Mouse (Mus musculus): ENCODE measurements around the gene Fau. TPM values are rescaled to one million over a fixed set of nuclear protein-coding genes. Genes with fewer than 3 reads are reported as not detected.
A peak's percentile ranks its signal among the peaks of the same experiment; 100 is the strongest.

Gene Fau
- polyA plus RNA-seq, 1 experiment from 2014 or later = 749 TPM

DNA sequence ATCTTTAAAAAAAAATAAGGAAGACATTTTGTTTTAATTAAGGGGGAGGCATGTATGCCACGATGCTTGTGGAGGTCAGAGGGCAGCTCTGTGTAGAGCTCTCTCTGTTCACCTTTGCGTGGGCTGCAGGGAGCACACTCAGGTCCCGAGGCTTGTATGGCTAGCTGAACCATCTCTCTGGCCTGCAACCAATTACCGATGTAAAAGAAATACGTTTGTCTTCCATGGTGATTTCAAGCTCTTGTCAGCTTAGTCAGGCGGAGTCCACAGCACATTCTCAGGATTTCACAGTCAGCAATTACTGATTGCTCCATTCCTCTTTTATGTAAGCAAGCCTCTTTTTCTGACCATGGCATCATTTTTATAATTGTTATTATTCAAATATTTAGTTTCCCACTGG is 43.5 kb downstream of the Fau start:
- Histone ChIP-seq H3K27me3 (ENCODE audit: control insufficient read depth, insufficient read depth, low read length) (no peaks in the 10 kb centered on the region), H3K9ac (ENCODE audit: low read depth, low read length) (no peak overlapping the region), H3K36me3 (ENCODE audit: control insufficient read depth, insufficient read depth, low read length) (no peaks in the 10 kb centered on the region), H3K9me3 (ENCODE audit: control insufficient read depth, low read length) (no peaks in the 10 kb centered on the region), H3K27ac (ENCODE audit: low read depth, low read length) (no peak overlapping the region), H3K4me1 (replicated peaks; ENCODE audit: control insufficient read depth, insufficient read depth, low read length) (no peaks in the 10 kb centered on the region), H3K4me3 (ENCODE audit: low read depth, low read length) (no peak overlapping the region), H3K4me2 (replicated peaks; ENCODE audit: low read depth, low read length) (no peak overlapping the region)
- DNase-seq (ENCODE audit: low spot score) (no peak), ATAC-seq (ENCODE audit: low FRiP score) (no peak)
- 54% methylated on average over 6 of the region's 6 CpGs for WGBS

GRCm38 (mm10) chr19:6102169-6102853 is 44.7 kb downstream of the Fau start:
- H3K4me3 ChIP-seq (ENCODE audit: low read depth, low read length) = no peak overlapping the region
- H3K9me3 ChIP-seq (ENCODE audit: control insufficient read depth, low read length) = no peaks in the 10 kb centered on the region
- 0 out of 2 replicates have a peak overlapping the region, but pooled peaks have one; percentile 7 for H3K9ac ChIP-seq (ENCODE audit: low read depth, low read length)
- no peak overlapping the region for H3K4me2 ChIP-seq (replicated peaks; ENCODE audit: low read depth, low read length)
- DNase-seq (ENCODE audit: low spot score) (no peak), ATAC-seq (ENCODE audit: low FRiP score) (no peak)
- no peak overlapping the region for H3K27ac ChIP-seq (ENCODE audit: low read depth, low read length)
- WGBS = 80% methylated on average over 6 of the region's 6 CpGs
- no peaks in the 10 kb centered on the region for H3K4me1 ChIP-seq (replicated peaks; ENCODE audit: control insufficient read depth, insufficient read depth, low read length)
- H3K36me3 ChIP-seq (ENCODE audit: control insufficient read depth, insufficient read depth, low read length) = no peaks in the 10 kb centered on the region
- H3K27me3 ChIP-seq (ENCODE audit: control insufficient read depth, insufficient read depth, low read length) = no peaks in the 10 kb centered on the region

DNA sequence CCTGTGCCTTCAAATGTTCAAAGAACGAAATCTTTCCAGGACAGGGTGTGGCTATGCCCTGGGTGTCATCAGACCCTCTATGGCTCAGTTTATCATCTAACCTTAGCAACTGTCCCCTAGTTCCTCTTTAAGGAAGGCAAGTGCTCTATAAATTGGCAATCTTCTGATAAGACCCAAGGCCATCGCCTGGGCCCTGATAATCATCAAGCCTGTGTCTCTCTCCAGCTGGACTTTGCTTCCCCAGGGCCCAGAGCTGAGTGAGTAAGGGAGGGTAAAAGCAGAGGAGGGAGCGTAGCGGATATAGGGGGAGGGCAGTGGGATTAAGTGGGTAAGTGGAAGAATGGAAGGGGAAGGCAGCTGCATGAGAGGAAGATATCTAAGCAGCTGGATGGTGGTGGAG is 46.8 kb downstream of the Fau start:
- WGBS = 91% methylated on average over 4 of the region's 4 CpGs
- no peak overlapping the region; the same call in 1 of the 2 replicates for H3K9ac ChIP-seq (ENCODE audit: low read depth, low read length)
- no peaks in the 10 kb centered on the region for H3K36me3 ChIP-seq (ENCODE audit: control insufficient read depth, insufficient read depth, low read length)

DNA sequence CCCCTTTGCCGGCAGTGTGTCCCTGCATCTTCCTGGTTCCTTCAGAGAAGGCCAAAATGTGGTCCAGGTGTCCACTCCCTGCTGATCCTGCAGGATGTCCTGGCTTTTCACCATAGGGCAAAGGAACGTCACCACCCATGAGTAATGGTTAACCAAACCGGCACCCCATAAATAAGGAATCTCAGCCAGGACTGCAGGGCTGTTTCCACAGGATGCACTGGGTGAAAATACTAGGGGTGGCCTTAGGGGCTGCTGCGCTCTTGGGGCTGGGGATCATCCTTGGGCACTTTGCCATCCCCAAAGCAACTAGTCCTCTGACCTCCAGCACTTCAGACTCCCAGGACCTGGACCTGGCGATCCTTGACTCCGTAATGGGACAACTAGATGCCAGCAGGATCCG is 47.9 kb downstream of the Fau start, which contains the start of gene Naaladl1:
Naaladl1 (plus strand) TSS at position 197 of the 400 bp plus-strand sequence.
- Histone ChIP-seq H3K4me3 (ENCODE audit: low read depth, low read length) (no peak within 1 kb of the TSS), H3K27ac (ENCODE audit: low read depth, low read length) (no peak within 1 kb of the TSS), H3K4me1 (replicated peaks; ENCODE audit: control insufficient read depth, insufficient read depth, low read length) (no peaks in the 10 kb centered on the region), H3K9me3 (ENCODE audit: control insufficient read depth, low read length) (no peaks in the 10 kb centered on the region), H3K4me2 (replicated peaks; ENCODE audit: low read depth, low read length) (no peak within 1 kb of the TSS), H3K27me3 (ENCODE audit: control insufficient read depth, insufficient read depth, low read length) (no peaks in the 10 kb centered on the region), H3K9ac (ENCODE audit: low read depth, low read length) (no peak within 1 kb of the TSS), H3K36me3 (ENCODE audit: control insufficient read depth, insufficient read depth, low read length) (no peaks in the 10 kb centered on the region)
- DNase-seq (ENCODE audit: low spot score) (no peak), ATAC-seq (ENCODE audit: low FRiP score) (no peak)
- 85% methylated on average over 7 of the region's 7 CpGs for WGBS

More for the DNA sequence above, 46.8 kb downstream of the Fau start:
- no peak overlapping the region for H3K27ac ChIP-seq (ENCODE audit: low read depth, low read length)
- H3K4me2 ChIP-seq (replicated peaks; ENCODE audit: low read depth, low read length) = no peak overlapping the region
- no peak for ATAC-seq (ENCODE audit: low FRiP score)
- DNase-seq (ENCODE audit: low spot score) = no peak
- H3K4me1 ChIP-seq (replicated peaks; ENCODE audit: control insufficient read depth, insufficient read depth, low read length) = no peaks in the 10 kb centered on the region
- H3K27me3 ChIP-seq (ENCODE audit: control insufficient read depth, insufficient read depth, low read length) = no peaks in the 10 kb centered on the region
- no peaks in the 10 kb centered on the region for H3K9me3 ChIP-seq (ENCODE audit: control insufficient read depth, low read length)
- H3K4me3 ChIP-seq (ENCODE audit: low read depth, low read length) = no peak overlapping the region

Other genes starting within 250 kb of the Fau start
- 14.9 and 15.8 TPM in 2 replicates for gene Frmd8, start 182.6 kb upstream of the Fau start, polyA plus RNA-seq (2014; fragmentation: Nextera tagmentation; extraction: Ambion mirVana)
- gene Slc25a45, start 180.0 kb upstream of the Fau start, polyA plus RNA-seq (2014; fragmentation: Nextera tagmentation; extraction: Ambion mirVana) = 1.0 and 1.1 TPM in 2 replicates
- gene Tigd3, start 163.7 kb upstream of the Fau start, polyA plus RNA-seq (2014; fragmentation: Nextera tagmentation; extraction: Ambion mirVana) = 7.0 and 7.5 TPM in 2 replicates
- gene Dpf2, start 144.8 kb upstream of the Fau start, polyA plus RNA-seq (2014; fragmentation: Nextera tagmentation; extraction: Ambion mirVana) = 154 and 171 TPM in 2 replicates
- 3.4 TPM in 2 replicates for gene Cdc42ep2, start 133.0 kb upstream of the Fau start, polyA plus RNA-seq (2014; fragmentation: Nextera tagmentation; extraction: Ambion mirVana)
- gene Pola2, start 93.6 kb upstream of the Fau start, polyA plus RNA-seq (2014; fragmentation: Nextera tagmentation; extraction: Ambion mirVana) = 67.7 and 68.3 TPM in 2 replicates
- not detected in 2 replicates for gene Slc22a20, start 71.7 kb upstream of the Fau start, polyA plus RNA-seq (2014; fragmentation: Nextera tagmentation; extraction: Ambion mirVana)
- gene Capn1, start 41.9 kb upstream of the Fau start, polyA plus RNA-seq (2014; fragmentation: Nextera tagmentation; extraction: Ambion mirVana) = 3.8 and 4.2 TPM in 2 replicates
- 23.9 and 27.1 TPM in 2 replicates for gene Syvn1, start 11.3 kb upstream of the Fau start, polyA plus RNA-seq (2014; fragmentation: Nextera tagmentation; extraction: Ambion mirVana)
- gene Mrpl49, start 59 bp upstream of the Fau start, polyA plus RNA-seq (2014; fragmentation: Nextera tagmentation; extraction: Ambion mirVana) = 81.7 and 86.6 TPM in 2 replicates
- 39.7 and 41.1 TPM in 2 replicates for gene Znhit2, start 3.3 kb downstream of the Fau start, polyA plus RNA-seq (2014; fragmentation: Nextera tagmentation; extraction: Ambion mirVana)
- 36.0 and 38.1 TPM in 2 replicates for gene Tm7sf2, start 10.5 kb downstream of the Fau start, polyA plus RNA-seq (2014; fragmentation: Nextera tagmentation; extraction: Ambion mirVana)
- gene Vps51, start 19.4 kb downstream of the Fau start, polyA plus RNA-seq (2014; fragmentation: Nextera tagmentation; extraction: Ambion mirVana) = 47.4 and 49.7 TPM in 2 replicates
- not detected in 2 replicates for gene Tmem262, start 22.2 kb downstream of the Fau start, polyA plus RNA-seq (2014; fragmentation: Nextera tagmentation; extraction: Ambion mirVana)
- 1.4 and 1.7 TPM in 2 replicates for gene Gm28374, start 24.4 kb downstream of the Fau start, polyA plus RNA-seq (2014; fragmentation: Nextera tagmentation; extraction: Ambion mirVana)
- gene Zfpl1, start 27.1 kb downstream of the Fau start, polyA plus RNA-seq (2014; fragmentation: Nextera tagmentation; extraction: Ambion mirVana) = 70.1 and 77.8 TPM in 2 replicates
- gene Cdca5, start 27.1 kb downstream of the Fau start, polyA plus RNA-seq (2014; fragmentation: Nextera tagmentation; extraction: Ambion mirVana) = 45.8 and 51.5 TPM in 2 replicates
- 0.49 and 0.62 TPM in 2 replicates for gene AC131692.1, start 36.6 kb downstream of the Fau start, polyA plus RNA-seq (2014; fragmentation: Nextera tagmentation; extraction: Ambion mirVana)
- gene Naaladl1, start 47.9 kb downstream of the Fau start, polyA plus RNA-seq (2014; fragmentation: Nextera tagmentation; extraction: Ambion mirVana) = 0.38 and 0.59 TPM in 2 replicates
- 62.6 and 62.9 TPM in 2 replicates for gene Sac3d1, start 60.8 kb downstream of the Fau start, polyA plus RNA-seq (2014; fragmentation: Nextera tagmentation; extraction: Ambion mirVana)
- 26.9 and 32.4 TPM in 2 replicates for gene Snx15, start 70.5 kb downstream of the Fau start, polyA plus RNA-seq (2014; fragmentation: Nextera tagmentation; extraction: Ambion mirVana)
- gene Batf2, start 83.1 kb downstream of the Fau start, polyA plus RNA-seq (2014; fragmentation: Nextera tagmentation; extraction: Ambion mirVana) = 0.32 TPM in 1 of 2 replicates, not detected in the other
- gene Arl2, start 83.7 kb downstream of the Fau start, polyA plus RNA-seq (2014; fragmentation: Nextera tagmentation; extraction: Ambion mirVana) = 80.0 and 82.4 TPM in 2 replicates
- not detected in 2 replicates for gene Majin, start 126.5 kb downstream of the Fau start, polyA plus RNA-seq (2014; fragmentation: Nextera tagmentation; extraction: Ambion mirVana)
- 0.71 and 0.98 TPM in 2 replicates for gene Gpha2, start 168.5 kb downstream of the Fau start, polyA plus RNA-seq (2014; fragmentation: Nextera tagmentation; extraction: Ambion mirVana)
- gene Ppp2r5b, start 178.0 kb downstream of the Fau start, polyA plus RNA-seq (2014; fragmentation: Nextera tagmentation; extraction: Ambion mirVana) = 42.1 and 46.8 TPM in 2 replicates
- gene Atg2a, start 183.8 kb downstream of the Fau start, polyA plus RNA-seq (2014; fragmentation: Nextera tagmentation; extraction: Ambion mirVana) = 7.0 and 8.1 TPM in 2 replicates
- 62.6 and 67.4 TPM in 2 replicates for gene Ehd1, start 218.9 kb downstream of the Fau start, polyA plus RNA-seq (2014; fragmentation: Nextera tagmentation; extraction: Ambion mirVana)
- 0.50 and 0.82 TPM in 2 replicates for gene Cdc42bpg, start 248.6 kb downstream of the Fau start, polyA plus RNA-seq (2014; fragmentation: Nextera tagmentation; extraction: Ambion mirVana)